Mouse (Mus musculus) liver, adult 2 months (tissue): ENCODE measurements around the gene Usp18. TPM values are rescaled to one million over a fixed set of nuclear protein-coding genes. Genes with fewer than 3 reads are reported as not detected.

ENCODE experiments used
- DNase-seq: peaks from one replicate; pipeline ENCODE4 v3.0.0-alpha.2; 2011; ENCODE audit warnings: low read depth, low spot score; ENCODE audit errors: extremely low read depth
- H3K27ac ChIP-seq: fragments of 200-500 bp; replicated peaks from 2 replicates; pipeline ENCODE4 v1.5.1; 2012; ENCODE audit warnings: low read depth, mild to moderate bottlenecking, control low read depth, inconsistent platforms, low read length; ENCODE audit not compliant: insufficient read depth
- H3K27me3 ChIP-seq: fragments of 200-500 bp; 2 replicates; pipeline ENCODE4 v1.6.1; 2012; ENCODE audit warnings: mild to moderate bottlenecking, moderate library complexity, low read length, inconsistent platforms; ENCODE audit not compliant: control insufficient read depth, insufficient read depth
- H3K36me3 ChIP-seq: fragments of 200-500 bp; 2 replicates; pipeline ENCODE4 v1.6.1; 2012; ENCODE audit warnings: low read length, inconsistent platforms; ENCODE audit not compliant: control insufficient read depth, insufficient read depth
- H3K4me1 ChIP-seq: fragments of 200-500 bp; 2 replicates; pipeline ENCODE4 v1.6.1; 2011; ENCODE audit warnings: low read length; ENCODE audit not compliant: control insufficient read depth, insufficient read depth
- H3K4me3 ChIP-seq: fragments of 200-500 bp; 2 replicates; pipeline ENCODE4 v1.5.1; 2011; ENCODE audit warnings: low read depth, mild to moderate bottlenecking, control low read depth, low read length, moderate library complexity; ENCODE audit not compliant: insufficient read depth
- H3K79me2 ChIP-seq: fragments of 200-500 bp; 2 replicates; pipeline ENCODE4 v1.6.1; 2012; ENCODE audit warnings: inconsistent platforms, mild to moderate bottlenecking, low read length, moderate library complexity; ENCODE audit not compliant: control insufficient read depth, insufficient read depth
- H3K9ac ChIP-seq: fragments of 200-500 bp; 2 replicates; pipeline ENCODE4 v1.6.1; 2012; ENCODE audit warnings: low read depth, mild to moderate bottlenecking, control low read depth, inconsistent platforms, low read length
- CTCF ChIP-seq: fragments of 200-500 bp; IDR thresholded peaks from 2 replicates; pipeline ENCODE4 v1.5.1; 2011; ENCODE audit warnings: low read depth, low read length, control low read depth
- POLR2A ChIP-seq: fragments of 200-500 bp; IDR thresholded peaks from 2 replicates; pipeline ENCODE4 v1.6.1; 2011; ENCODE audit warnings: low read length, control low read depth; ENCODE audit not compliant: insufficient read depth; ENCODE audit errors: extremely low read depth
- WGBS: fragments of 180-500 bp; shearing (Covaris S2); methylation state at CpG from one replicate; pipeline ENCODE4 v1.1.7; 2018; 5-methylcytosine and 5-hydroxymethylcytosine counted together
- polyA plus RNA-seq: library from polyadenylated mRNA; depleted of rRNA; stranded (reverse); fragments of >200 nt; gene quantifications from 2 replicates; pipeline ENCODE4 v1.2.3, GENCODE M21; 2012
- total RNA-seq: library from RNA; depleted of rRNA; stranded (reverse); fragments of >200 nt; gene quantifications from 2 replicates; pipeline ENCODE4 v1.2.3, GENCODE M21; 2014

Usp18 gene
- total and polyA plus RNA-seq, 2 experiments: 25.5 to 27.8 TPM

GRCm38 (mm10) chr6:121220181-121220580, 25.5 kb upstream of the Usp18 start:
- TF ChIP-seq POLR2A (no peak), CTCF (no peak)
- H3K27me3 ChIP-seq: no peaks in the 10 kb centered on the region
- H3K9ac ChIP-seq: no peak overlapping the region
- no peak overlapping the region for H3K4me3 ChIP-seq
- DNase-seq: no peak
- H3K36me3 ChIP-seq: no peaks in the 10 kb centered on the region
- no peak overlapping the region for H3K27ac ChIP-seq
- no peaks in the 10 kb centered on the region for H3K79me2 ChIP-seq
- 65% methylated on average over 10 of the region's 10 CpGs for WGBS
- H3K4me1 ChIP-seq: peaks cover 10% of the 10 kb centered on the region

GRCm38 (mm10) chr6:121221876-121222597, 23.7 kb upstream of the Usp18 start:
- peak overlapping the region; percentile 21 for H3K27ac ChIP-seq
- TF ChIP-seq POLR2A: no peak
- no peak for TF ChIP-seq CTCF
- DNase-seq: peak; percentile 85
- no peaks in the 10 kb centered on the region for H3K79me2 ChIP-seq
- H3K27me3 ChIP-seq: no peaks in the 10 kb centered on the region
- 37% methylated on average over 8 of the region's 8 CpGs for WGBS
- no peak overlapping the region for H3K9ac ChIP-seq
- no peaks in the 10 kb centered on the region for H3K36me3 ChIP-seq
- no peak overlapping the region for H3K4me3 ChIP-seq
- H3K4me1 ChIP-seq: peaks cover 16% of the 10 kb centered on the region

DNA sequence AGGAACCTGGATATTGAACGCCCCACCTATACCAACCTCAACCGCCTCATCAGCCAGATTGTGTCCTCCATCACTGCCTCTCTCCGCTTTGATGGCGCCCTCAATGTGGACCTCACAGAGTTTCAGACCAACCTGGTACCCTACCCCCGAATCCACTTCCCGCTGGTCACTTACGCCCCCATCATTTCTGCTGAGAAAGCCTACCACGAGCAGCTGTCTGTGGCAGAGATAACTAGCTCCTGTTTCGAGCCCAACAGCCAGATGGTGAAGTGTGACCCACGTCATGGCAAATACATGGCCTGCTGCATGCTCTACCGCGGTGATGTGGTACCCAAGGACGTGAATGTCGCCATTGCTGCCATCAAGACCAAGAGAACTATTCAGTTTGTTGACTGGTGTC, 22.7 kb upstream of the Usp18 start:
- WGBS: over 99% methylated on average over 14 of the region's 14 CpGs

GRCm38 (mm10) chr6:121224067-121224466, 21.6 kb upstream of the Usp18 start:
- no peak for TF ChIP-seq POLR2A
- H3K4me3 ChIP-seq: no peak overlapping the region
- H3K27ac ChIP-seq: no peak overlapping the region
- 81% methylated on average over 5 of the region's 5 CpGs for WGBS
- no peaks in the 10 kb centered on the region for H3K79me2 ChIP-seq
- peaks cover 16% of the 10 kb centered on the region for H3K4me1 ChIP-seq
- H3K9ac ChIP-seq: no peak overlapping the region
- no peaks in the 10 kb centered on the region for H3K36me3 ChIP-seq
- DNase-seq: no peak
- no peaks in the 10 kb centered on the region for H3K27me3 ChIP-seq

More for the DNA sequence above, 22.7 kb upstream of the Usp18 start:
- H3K27me3 ChIP-seq: no peaks in the 10 kb centered on the region
- no peak overlapping the region for H3K4me3 ChIP-seq
- H3K9ac ChIP-seq: no peak overlapping the region
- TF ChIP-seq CTCF (no peak), POLR2A (no peak)
- H3K79me2 ChIP-seq: no peaks in the 10 kb centered on the region
- H3K27ac ChIP-seq: no peak overlapping the region
- H3K36me3 ChIP-seq: no peaks in the 10 kb centered on the region
- peaks cover 16% of the 10 kb centered on the region for H3K4me1 ChIP-seq
- no peak for DNase-seq

- H3K4me3 ChIP-seq: no peak overlapping the region
- TF ChIP-seq POLR2A: no peak
- no peak for TF ChIP-seq CTCF
- H3K79me2 ChIP-seq: no peaks in the 10 kb centered on the region
- no peaks in the 10 kb centered on the region for H3K36me3 ChIP-seq
- WGBS: 4% methylated on average over 6 of the region's 6 CpGs
- H3K27ac ChIP-seq: no peak overlapping the region
- no peak overlapping the region for H3K9ac ChIP-seq
- H3K27me3 ChIP-seq: no peaks in the 10 kb centered on the region
- peak; percentile 85 for DNase-seq
- H3K4me1 ChIP-seq: peaks cover 16% of the 10 kb centered on the region
These were observed 20.7 kb upstream of the Usp18 start for GRCm38 (mm10) chr6:121224993-121225392.

GRCm38 (mm10) chr6:121226043-121226442, 19.7 kb upstream of the Usp18 start:
- DNase-seq: no peak
- Histone ChIP-seq H3K4me3 (no peak overlapping the region), H3K4me1 (peaks cover 16% of the 10 kb centered on the region), H3K27ac (no peak overlapping the region), H3K36me3 (no peaks in the 10 kb centered on the region), H3K79me2 (no peaks in the 10 kb centered on the region), H3K9ac (no peak overlapping the region), H3K27me3 (no peaks in the 10 kb centered on the region)
- TF ChIP-seq CTCF (no peak), POLR2A (no peak)
- 65% methylated on average over 4 of the region's 4 CpGs for WGBS
